Mouse (Mus musculus) liver, adult (tissue): ENCODE data around the gene Gm21988.
A peak's percentile ranks its signal among the peaks of the same experiment; 100 is the strongest.

Experiments
- GATA4 ChIP-seq: IDR thresholded peaks from 2 replicates; pipeline ENCODE4 v1.6.1; 2014; ENCODE audit warnings: mild to moderate bottlenecking, low read length; ENCODE audit not compliant: insufficient replicate concordance

Gm21988 gene

DNA sequence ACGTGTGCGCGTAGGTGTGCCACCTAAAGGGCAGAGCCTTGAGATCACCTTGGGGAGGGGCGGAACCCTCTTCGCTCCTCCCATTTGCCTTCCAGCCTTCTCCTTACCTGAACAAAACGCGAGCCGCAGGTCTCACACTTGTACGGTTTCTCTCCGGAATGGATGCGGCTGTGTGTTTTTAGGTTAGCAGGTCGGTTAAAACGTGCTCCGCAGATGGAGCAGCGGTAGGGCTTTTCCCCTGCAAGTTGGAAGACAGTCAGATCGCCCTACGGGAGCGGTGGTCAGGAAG, 13.1 kb downstream of the Gm21988 start:
- no peak for TF ChIP-seq GATA4

GRCm38 (mm10) chr11:70225798-70226601, 13.6 kb downstream of the Gm21988 start:
- no peak for TF ChIP-seq GATA4

DNA sequence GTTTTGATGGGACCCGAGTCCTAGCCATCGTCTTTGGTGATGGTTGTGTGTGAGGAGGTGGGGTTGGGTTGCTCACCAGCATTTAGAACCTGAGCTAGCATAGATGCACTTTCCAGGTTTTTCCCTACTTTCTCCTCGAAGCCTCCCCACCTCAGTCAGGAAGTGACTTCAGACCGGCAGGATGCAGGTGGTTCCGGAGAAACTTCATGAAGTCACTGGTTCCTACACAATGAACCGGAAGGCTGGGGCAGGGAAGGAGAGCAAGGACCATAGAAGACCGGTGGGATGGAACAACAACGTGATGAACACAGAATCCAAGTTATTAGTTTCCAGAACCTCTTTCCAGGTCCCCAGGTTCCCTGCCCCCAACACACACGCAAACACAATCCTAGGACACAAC, 15.9 kb downstream of the Gm21988 start:
- no peak for TF ChIP-seq GATA4

GRCm38 (mm10) chr11:70221603-70222500, 17.8 kb downstream of the Gm21988 start:
- no peak for TF ChIP-seq GATA4

GRCm38 (mm10) chr11:70220731-70221602, 18.7 kb downstream of the Gm21988 start, which contains the start of gene Slc16a13:
Slc16a13 (minus strand) TSS chr11:70221064.
- TF ChIP-seq GATA4 = peak; percentile 37; the same call in 1 of the 2 replicates

DNA sequence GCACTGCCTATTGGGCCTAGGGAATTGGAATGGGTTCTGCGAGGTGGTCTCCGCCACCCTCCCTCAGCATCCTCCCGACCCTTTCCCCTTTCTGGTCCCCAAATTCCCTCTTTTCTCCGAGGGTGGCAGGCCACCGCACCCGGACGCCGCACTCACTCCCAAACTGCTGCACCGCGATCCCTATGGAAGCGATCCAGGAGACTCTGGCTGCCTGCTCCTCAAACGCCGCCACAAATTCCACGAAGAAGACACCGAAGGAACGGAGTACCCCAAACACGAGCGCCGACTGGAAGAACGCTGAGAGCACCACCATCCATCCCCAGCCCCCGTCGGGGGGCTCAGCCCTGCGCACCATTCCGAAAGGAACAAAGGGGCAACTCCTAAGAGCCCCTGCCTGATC, 19.3 kb downstream of the Gm21988 start:
- no peak for TF ChIP-seq GATA4

DNA sequence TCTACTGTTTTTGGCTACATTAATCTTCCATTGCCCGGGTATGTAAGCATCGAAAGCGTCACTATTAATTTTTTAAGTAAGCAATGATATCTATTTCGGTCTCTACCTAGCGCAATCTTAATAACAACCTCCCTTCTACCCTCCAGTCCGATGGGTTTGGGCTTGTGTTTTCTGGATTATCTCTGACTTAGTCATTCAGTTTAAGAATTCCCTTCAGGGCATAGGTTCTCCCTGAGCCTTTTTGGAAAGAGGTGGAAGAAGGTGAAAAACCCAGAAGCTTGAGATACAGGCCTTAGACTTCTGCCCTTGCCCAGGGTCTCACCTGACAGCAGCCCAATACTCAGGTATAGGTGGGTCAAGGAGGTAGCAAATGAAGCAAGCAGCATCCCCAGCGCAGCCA, 19.8 kb downstream of the Gm21988 start:
- no peak for TF ChIP-seq GATA4

- no peak for TF ChIP-seq GATA4
These were observed 20.7 kb downstream of the Gm21988 start for GRCm38 (mm10) chr11:70218741-70219470.

DNA sequence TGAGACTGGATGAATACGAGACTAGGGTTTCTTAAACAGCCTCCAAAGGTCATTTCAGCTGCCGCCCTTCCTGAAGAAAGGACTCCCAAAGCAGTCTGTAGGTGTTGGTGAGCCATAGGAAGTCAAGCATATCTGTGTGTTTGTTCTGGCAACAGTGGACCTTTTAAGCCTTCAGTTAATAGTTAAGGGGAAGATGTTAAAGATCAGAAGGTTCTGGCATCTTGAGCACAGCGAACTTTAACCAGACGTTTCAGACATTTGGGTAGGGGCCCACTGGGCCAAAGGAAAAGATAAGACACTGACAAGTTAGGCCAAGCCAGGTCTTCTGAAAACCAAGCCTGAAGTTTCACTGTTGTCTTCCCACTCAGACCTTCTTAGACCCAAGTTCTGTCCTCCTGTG, 21.6 kb downstream of the Gm21988 start:
- TF ChIP-seq GATA4 = peak; percentile 17; the same call in 1 of the 2 replicates

DNA sequence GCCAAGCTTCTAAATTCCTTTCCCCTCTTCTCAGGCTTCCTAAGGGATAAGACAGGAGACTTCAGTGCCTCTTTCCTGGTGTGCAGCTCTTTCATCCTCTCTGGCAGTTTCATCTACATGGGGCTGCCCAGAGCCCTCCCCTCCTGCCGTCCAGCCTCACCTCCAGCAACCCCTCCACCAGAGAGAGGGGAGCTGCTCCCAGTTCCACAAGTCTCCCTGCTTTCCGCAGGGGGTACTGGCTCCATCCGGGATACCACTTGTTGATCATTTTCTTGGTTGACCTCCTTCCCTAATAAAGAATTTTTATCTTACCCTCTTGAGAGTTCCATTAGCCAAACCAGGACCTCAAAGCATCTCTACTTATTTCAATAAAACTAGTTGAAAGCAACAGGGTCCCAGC, 23.5 kb downstream of the Gm21988 start:
- TF ChIP-seq GATA4 = no peak

GRCm38 (mm10) chr11:70215301-70215700, 24.3 kb downstream of the Gm21988 start:
- no peak for TF ChIP-seq GATA4

- TF ChIP-seq GATA4 = no peak
These were observed 24.8 kb downstream of the Gm21988 start for GRCm38 (mm10) chr11:70214856-70215209.

DNA sequence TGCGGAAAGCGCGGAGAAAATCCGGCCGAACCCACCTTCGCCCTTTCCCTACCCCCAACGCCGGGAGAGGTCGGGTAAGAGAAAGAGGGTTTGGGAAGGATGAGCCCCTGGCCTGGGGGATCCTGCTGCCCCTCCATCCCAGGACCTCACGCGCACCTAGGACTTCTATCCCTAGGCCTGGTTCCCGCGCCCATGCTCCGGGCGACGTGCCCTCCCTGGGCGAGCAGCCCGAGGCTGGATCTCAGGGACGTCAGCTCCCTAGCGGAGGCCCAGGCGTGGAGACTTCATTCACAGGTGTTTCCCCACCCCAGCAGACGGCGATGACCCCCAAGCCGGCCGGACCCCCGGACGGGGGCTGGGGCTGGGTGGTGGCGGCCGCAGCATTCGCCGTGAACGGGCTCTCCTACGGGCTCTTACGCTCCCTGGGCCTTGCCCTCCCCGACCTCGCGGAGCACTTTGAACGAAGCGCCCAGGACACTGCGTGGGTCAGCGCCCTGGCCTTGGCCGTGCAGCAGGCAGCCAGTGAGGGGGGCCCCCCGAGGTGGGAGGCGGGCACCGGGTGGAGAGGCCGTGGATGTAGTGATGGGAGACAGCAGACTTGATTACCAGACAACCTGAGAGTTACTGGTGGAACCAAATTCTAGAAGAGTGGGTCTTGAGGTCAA, 25.3 kb downstream of the Gm21988 start:
- no peak for TF ChIP-seq GATA4

- TF ChIP-seq GATA4 = no peak
These were observed 25.9 kb downstream of the Gm21988 start for GRCm38 (mm10) chr11:70213736-70214135.
